Mouse (Mus musculus) brain, embryonic 14.5 days (tissue): Measurements from ENCODE around the gene Rack1.

ENCODE experiments used
- CTCF ChIP-seq: fragments of 200-500 bp; IDR thresholded peaks from 2 replicates; pipeline ENCODE4 v1.5.1; 2012; ENCODE audit warnings: inconsistent platforms, mild to moderate bottlenecking, moderate library complexity, borderline replicate concordance; ENCODE audit not compliant: insufficient read depth, insufficient read length; ENCODE audit errors: extremely low read depth
- POLR2A ChIP-seq: fragments of 200-500 bp; IDR thresholded peaks from 2 replicates; pipeline ENCODE4 v1.6.1; 2012; ENCODE audit warnings: mild to moderate bottlenecking, inconsistent platforms, borderline replicate concordance; ENCODE audit not compliant: poor library complexity, insufficient read depth, insufficient read length, severe bottlenecking; ENCODE audit errors: extremely low read depth

- TF ChIP-seq POLR2A (no peak), CTCF (no peak)
Observed at GRCm38 (mm10) chr11:48838879-48839680, 38.9 kb downstream of the Rack1 start.
